Mouse (Mus musculus) layer of hippocampus, postnatal 14 days (tissue): ENCODE results near the gene Dnajc27. TPM values are rescaled to one million over a fixed set of nuclear protein-coding genes. Genes with fewer than 3 reads are reported as not detected.

Experiments
- DNase-seq, 2 experiments: peaks; one replicate each; pipeline ENCODE4 v3.0.0; 2021 to 2022; ENCODE audit warnings: low spot score in 2 of 2, mixed read lengths in 1 of 2
- long read RNA-seq, 2 experiments: library from polyadenylated mRNA; stranded (forward); transcript quantifications; one replicate each; pipeline ENCODE4 v2.0.0; 2021
- total RNA-seq, 2 experiments: library from RNA; stranded (reverse); gene quantifications; 2 replicates each; pipeline ENCODE4 v1.2.3; 2021

The Dnajc27 gene
- 10 to 100 TPM; 68.7 to 77.1 TPM for total RNA-seq
- long read RNA-seq, experiment 1, full-length matches to known transcripts, result 47 of 66 reads
- long read RNA-seq, experiment 1, partial matches to known transcripts, result 11 of 66 reads
- long read RNA-seq, experiment 1, other reads (novel, unspliced or antisense), result 8 of 66 reads
- long read RNA-seq, experiment 2, full-length matches to known transcripts, result 49 of 72 reads
- long read RNA-seq, experiment 2, partial matches to known transcripts, result 10 of 72 reads
- long read RNA-seq, experiment 2, other reads (novel, unspliced or antisense), result 13 of 72 reads

- peak; percentile 98 for DNase-seq
These were observed at the start of gene Dnajc27 for GRCm38 (mm10) chr12:4082132-4083001. Dnajc27 (plus strand) TSS chr12:4082583.

GRCm38 (mm10) chr12:4036157-4036556, 46.2 kb upstream of the Dnajc27 start:
- DNase-seq, result no peak

GRCm38 (mm10) chr12:4037511-4037910, 44.9 kb upstream of the Dnajc27 start:
- DNase-seq, result no peak

- DNase-seq, result peak; percentile 77 to 85
These were observed 44.0 kb upstream of the Dnajc27 start, which contains the start of gene Efr3b for GRCm38 (mm10) chr12:4038061-4039041. Efr3b (minus strand) TSS chr12:4038915.

GRCm38 (mm10) chr12:4039046-4039445, 43.3 kb upstream of the Dnajc27 start:
- no peak for DNase-seq

GRCm38 (mm10) chr12:4042411-4042810, 40.0 kb upstream of the Dnajc27 start:
- DNase-seq, result no peak

GRCm38 (mm10) chr12:4045992-4046391, 36.4 kb upstream of the Dnajc27 start:
- DNase-seq, result no peak

- no peak for DNase-seq
These were observed 34.4 kb upstream of the Dnajc27 start for GRCm38 (mm10) chr12:4048031-4048430.

GRCm38 (mm10) chr12:4050861-4051425, 31.4 kb upstream of the Dnajc27 start:
- no peak for DNase-seq

- DNase-seq, result no peak
These were observed 28.7 kb upstream of the Dnajc27 start for GRCm38 (mm10) chr12:4053643-4054042.

GRCm38 (mm10) chr12:4054845-4055244, 27.5 kb upstream of the Dnajc27 start:
- DNase-seq, result no peak

- no peak for DNase-seq
These were observed 24.1 kb upstream of the Dnajc27 start for GRCm38 (mm10) chr12:4058321-4058720.

GRCm38 (mm10) chr12:4059683-4060082, 22.7 kb upstream of the Dnajc27 start:
- DNase-seq, result no peak

- no peak for DNase-seq
These were observed 16.9 kb upstream of the Dnajc27 start for GRCm38 (mm10) chr12:4065498-4065897.

- DNase-seq, result no peak
These were observed 16.4 kb upstream of the Dnajc27 start for GRCm38 (mm10) chr12:4065944-4066343.

- DNase-seq, result no peak
These were observed 15.5 kb upstream of the Dnajc27 start for GRCm38 (mm10) chr12:4066681-4067459.

GRCm38 (mm10) chr12:4068551-4068950, 13.8 kb upstream of the Dnajc27 start:
- no peak for DNase-seq

- peak in 1 of 2 experiments; percentile 26 for DNase-seq
These were observed 10.7 kb upstream of the Dnajc27 start for GRCm38 (mm10) chr12:4071671-4072070.

- no peak for DNase-seq
These were observed 7.0 kb upstream of the Dnajc27 start for GRCm38 (mm10) chr12:4075407-4075806.

- DNase-seq, result no peak
These were observed 6.0 kb upstream of the Dnajc27 start for GRCm38 (mm10) chr12:4076383-4076782.
